Mouse (Mus musculus): ENCODE measurements around the gene H1foo. TPM values are rescaled to one million over a fixed set of nuclear protein-coding genes. Genes with fewer than 3 reads are reported as not detected.
A peak's percentile ranks its signal among the peaks of the same experiment; 100 is the strongest.

The H1foo gene
- total RNA-seq, 2 experiments from 2014 or later: not detected

GRCm38 (mm10) chr6:115959151-115959691 is 14.5 kb downstream of the H1foo start:
- no peak for ATAC-seq (replicated peaks; ENCODE audit: poor library complexity)

- no peak for ATAC-seq (replicated peaks; ENCODE audit: poor library complexity)
Measured at GRCm38 (mm10) chr6:115960322-115960721, 15.6 kb downstream of the H1foo start.

GRCm38 (mm10) chr6:115961743-115962142 is 17.0 kb downstream of the H1foo start:
- ATAC-seq (replicated peaks; ENCODE audit: poor library complexity): no peak

- ATAC-seq (replicated peaks; ENCODE audit: poor library complexity): peak; percentile 29; the same call in 1 of the 2 replicates
Measured at GRCm38 (mm10) chr6:115962439-115963085, 17.8 kb downstream of the H1foo start.

- ATAC-seq (replicated peaks; ENCODE audit: poor library complexity): no peak
Measured at GRCm38 (mm10) chr6:115963656-115964055, 18.9 kb downstream of the H1foo start.

GRCm38 (mm10) chr6:115966227-115966966 is 21.7 kb downstream of the H1foo start:
- ATAC-seq (replicated peaks; ENCODE audit: poor library complexity): no peak

GRCm38 (mm10) chr6:115967291-115967880 is 22.6 kb downstream of the H1foo start:
- ATAC-seq (replicated peaks; ENCODE audit: poor library complexity): no peak

- no peak for ATAC-seq (replicated peaks; ENCODE audit: poor library complexity)
Measured at GRCm38 (mm10) chr6:115968086-115968485, 23.3 kb downstream of the H1foo start.

- peak; percentile 40 for ATAC-seq (replicated peaks; ENCODE audit: poor library complexity)
Measured at GRCm38 (mm10) chr6:115968700-115969099, 24.0 kb downstream of the H1foo start.

- ATAC-seq (replicated peaks; ENCODE audit: poor library complexity): no peak
Measured at GRCm38 (mm10) chr6:115969103-115969502, 24.4 kb downstream of the H1foo start.

GRCm38 (mm10) chr6:115969952-115970351 is 25.2 kb downstream of the H1foo start:
- ATAC-seq (replicated peaks; ENCODE audit: poor library complexity): peak; percentile 49

- ATAC-seq (replicated peaks; ENCODE audit: poor library complexity): no peak
Measured at GRCm38 (mm10) chr6:115971273-115972060, 26.7 kb downstream of the H1foo start.

- ATAC-seq (replicated peaks; ENCODE audit: poor library complexity): no peak
Measured at GRCm38 (mm10) chr6:115972083-115972764, 27.5 kb downstream of the H1foo start.

- peak; percentile 42 for ATAC-seq (replicated peaks; ENCODE audit: poor library complexity)
Measured at GRCm38 (mm10) chr6:115973139-115973875, 28.6 kb downstream of the H1foo start.

- ATAC-seq (replicated peaks; ENCODE audit: poor library complexity): no peak
Measured at GRCm38 (mm10) chr6:115973881-115974662, 29.3 kb downstream of the H1foo start.

- ATAC-seq (replicated peaks; ENCODE audit: poor library complexity): no peak
Measured at GRCm38 (mm10) chr6:115975606-115976005, 30.9 kb downstream of the H1foo start.

- ATAC-seq (replicated peaks; ENCODE audit: poor library complexity): no peak
Measured at GRCm38 (mm10) chr6:115977810-115978209, 33.1 kb downstream of the H1foo start.

GRCm38 (mm10) chr6:115978596-115978995 is 33.9 kb downstream of the H1foo start:
- no peak for ATAC-seq (replicated peaks; ENCODE audit: poor library complexity)

GRCm38 (mm10) chr6:115982889-115983288 is 38.2 kb downstream of the H1foo start:
- ATAC-seq (replicated peaks; ENCODE audit: poor library complexity): no peak

Data from megakaryocyte progenitor cell, adult 5-6 weeks (primary cell).